25 mouse cellular contexts compared by ENCODE assay signal in genomic region chr1:179926240-179926639, GRCm38 (mm10). TPM values are rescaled to one million over a fixed set of nuclear protein-coding genes. Genes with fewer than 3 reads are reported as not detected.
DNase-seq lines count a peak whose midpoint lies in the region; ATAC-seq and TF ChIP-seq lines count a peak whose summit lies in the region.
"Had no signal": no experiment of that assay in that cellular context is flagged by ENCODE, and none has a peak within 500 bp of the region (broad histone marks: within the 10 kb centered on the region; RNA-seq: fewer than 3 reads in every experiment).

No protein-coding gene starts in this region.

- WGBS in forebrain, embryonic 11.5 days: 71% methylated on average over 6 of the region's 6 CpGs
- 62% methylated on average over 6 of the region's 6 CpGs for WGBS in forebrain, postnatal 0 days

- no peak overlapping the region for H3K4me3 ChIP-seq in forebrain, embryonic 11.5 days (ENCODE audit: low read depth, low read length)
- no peak overlapping the region for H3K4me3 ChIP-seq in forebrain, postnatal 0 days (ENCODE audit: low read depth, low read length)
- H3K4me3 ChIP-seq: embryonic facial prominence, embryonic 13.5 days; embryonic facial prominence, embryonic 15.5 days; erythroblast, embryonic 14.5 days; forebrain, embryonic 10.5 days; forebrain, embryonic 13.5 days; forebrain, embryonic 15.5 days had no signal

- H3K27ac ChIP-seq in forebrain, embryonic 11.5 days (ENCODE audit: low read depth, low read length): no peak overlapping the region
- no peak overlapping the region for H3K27ac ChIP-seq in forebrain, postnatal 0 days (ENCODE audit: low read depth, low read length)
- H3K27ac ChIP-seq: embryonic facial prominence, embryonic 13.5 days; embryonic facial prominence, embryonic 15.5 days; forebrain, embryonic 10.5 days; forebrain, embryonic 13.5 days; forebrain, embryonic 15.5 days had no signal

- no peaks in the 10 kb centered on the region for H3K4me1 ChIP-seq in forebrain, embryonic 11.5 days (replicated peaks; ENCODE audit: control insufficient read depth, insufficient read depth, low read length)
- no peaks in the 10 kb centered on the region for H3K4me1 ChIP-seq in forebrain, postnatal 0 days (ENCODE audit: insufficient read depth)
- H3K4me1 ChIP-seq: embryonic facial prominence, embryonic 13.5 days; embryonic facial prominence, embryonic 15.5 days; forebrain, embryonic 15.5 days had no signal

- no peak for TF ChIP-seq CTCF in forebrain, postnatal 0 days (IDR thresholded peaks at IDR 0.05; ENCODE audit: low read depth)

- no peak overlapping the region for H3K9ac ChIP-seq in forebrain, embryonic 11.5 days (ENCODE audit: low read length)
- no peak overlapping the region for H3K9ac ChIP-seq in forebrain, postnatal 0 days
- H3K9ac ChIP-seq: embryonic facial prominence, embryonic 13.5 days; embryonic facial prominence, embryonic 15.5 days; forebrain, embryonic 13.5 days; forebrain, embryonic 15.5 days had no signal

- no peak overlapping the region for H3K4me2 ChIP-seq in forebrain, embryonic 11.5 days (ENCODE audit: low read depth, low read length, severe bottlenecking)
- no peak overlapping the region for H3K4me2 ChIP-seq in forebrain, postnatal 0 days (ENCODE audit: low read depth)
- H3K4me2 ChIP-seq: embryonic facial prominence, embryonic 13.5 days; embryonic facial prominence, embryonic 15.5 days; forebrain, embryonic 13.5 days; forebrain, embryonic 15.5 days had no signal

- no peaks in the 10 kb centered on the region for H3K27me3 ChIP-seq in forebrain, embryonic 11.5 days (ENCODE audit: control insufficient read depth, insufficient read depth, low read length)
- no peaks in the 10 kb centered on the region for H3K27me3 ChIP-seq in forebrain, postnatal 0 days (ENCODE audit: insufficient read depth, low read length)
- H3K27me3 ChIP-seq: CH12.LX; embryonic facial prominence, embryonic 13.5 days; embryonic facial prominence, embryonic 15.5 days; forebrain, embryonic 13.5 days; forebrain, embryonic 15.5 days had no signal

- H3K9me3 ChIP-seq in forebrain, embryonic 11.5 days (ENCODE audit: control insufficient read depth, low read length): no peaks in the 10 kb centered on the region
- no peaks in the 10 kb centered on the region for H3K9me3 ChIP-seq in forebrain, postnatal 0 days (ENCODE audit: low read length)
- H3K9me3 ChIP-seq: embryonic facial prominence, embryonic 13.5 days; embryonic facial prominence, embryonic 15.5 days; forebrain, embryonic 10.5 days; forebrain, embryonic 13.5 days; forebrain, embryonic 15.5 days; G1E had no signal

- H3K36me3 ChIP-seq in forebrain, embryonic 11.5 days (ENCODE audit: control insufficient read depth, insufficient read depth, low read length): no peaks in the 10 kb centered on the region
- no peaks in the 10 kb centered on the region for H3K36me3 ChIP-seq in forebrain, postnatal 0 days (ENCODE audit: insufficient read depth)
- H3K36me3 ChIP-seq: embryonic facial prominence, embryonic 13.5 days; embryonic facial prominence, embryonic 15.5 days; forebrain, embryonic 10.5 days; forebrain, embryonic 15.5 days; G1E had no signal

- DNase-seq in forebrain, embryonic 11.5 days (ENCODE audit: low spot score): peak; percentile 42
- no peak for DNase-seq in forebrain, postnatal 0 days
- peak; percentile 32 for DNase-seq in testis, postnatal 10 days (ENCODE audit: low spot score)
- DNase-seq in testis, postnatal 14 days (ENCODE audit: low spot score): no peak
- no peak for DNase-seq in urinary bladder, postnatal 10 days (ENCODE audit: low spot score)
- DNase-seq: adrenal gland, adult 2 months; adrenal gland, postnatal 10 days; adrenal gland, postnatal 25 days; B cell, adult 2 months; cerebellum, adult 11 months; cerebellum, adult 18-20 months; cerebellum, adult 8-10 months; cerebellum, adult 9-11 months; cerebellum, postnatal 14 days; cerebellum, postnatal 36 days; embryo, embryonic 11 days had no signal

- ATAC-seq in forebrain, embryonic 11.5 days (replicated peaks; ENCODE audit: low FRiP score): no peak
- no peak for ATAC-seq in forebrain, postnatal 0 days
- ATAC-seq: CD4-positive, CD25-positive, alpha-beta regulatory T cell, adult 4 months; forebrain, embryonic 13.5 days; forebrain, embryonic 15.5 days had no signal

RNA-seq across cellular contexts. Expression of gene Cdc42bpa, which starts 34.0 kb away (rescaled TPM):
- polyA plus RNA-seq in forebrain, embryonic 11.5 days (2014; fragmentation: Nextera tagmentation; extraction: Ambion mirVana): 16.4 and 17.1 TPM in 2 replicates
- 92.9 and 111 TPM in 2 replicates for total RNA-seq in forebrain, postnatal 0 days (2014; rRNA removed)
- polyA plus RNA-seq in forebrain, postnatal 0 days (2015; fragmentation: Nextera tagmentation; extraction: Ambion mirVana): 14.0 and 25.2 TPM in 2 replicates

Comparison
In these comparisons a context has a peak if more than half of its experiments do, and no peak if none do; other contexts are left out.
1. DNase-seq: peak in forebrain, embryonic 11.5 days (single experiment) and testis, postnatal 10 days (single experiment); none in forebrain, postnatal 0 days (single experiment), testis, postnatal 14 days (single experiment) and urinary bladder, postnatal 10 days (single experiment).